Mouse (Mus musculus): ENCODE measurements at regions not wholly inside any gene's neighbourhood (a gene's known extent, or its start where the extent isn't known, plus 50 kb on each side); places are given as distances from the start of the nearest gene placed in this dataset.
A peak's percentile ranks its signal among the peaks of the same experiment; 100 is the strongest.

- DNase-seq: no peak
- intact Hi-C loops (cut with DNase I; ENCODE audit: low total_unique reads): no loop called here
These were observed 223.3 kb downstream of the Fzd1 start for GRCm38 (mm10) chr5:4534512-4534911.

- intact Hi-C loops (cut with DNase I; ENCODE audit: low total_unique reads): no loop called here
These were observed 227.4 kb downstream of the Fzd1 start for GRCm38 (mm10) chr5:4530236-4531067.

GRCm38 (mm10) chr5:4526042-4526815, 231.6 kb downstream of the Fzd1 start:
- no peak for DNase-seq
- intact Hi-C loops (cut with DNase I; ENCODE audit: low total_unique reads): no loop called here

More at GRCm38 (mm10) chr5:4530236-4531067, 227.4 kb downstream of the Fzd1 start:
- DNase-seq: no peak

GRCm38 (mm10) chr5:4500599-4500998, 257.2 kb downstream of the Fzd1 start:
- intact Hi-C loops (cut with DNase I; ENCODE audit: low total_unique reads): no loop called here
- DNase-seq: no peak

- intact Hi-C loops (cut with DNase I; ENCODE audit: low total_unique reads): no loop called here
- DNase-seq: no peak
These were observed 258.8 kb downstream of the Fzd1 start for GRCm38 (mm10) chr5:4499036-4499435.

- no peak for DNase-seq
- intact Hi-C loops (cut with DNase I; ENCODE audit: low total_unique reads): no loop called here
These were observed 259.4 kb downstream of the Fzd1 start for GRCm38 (mm10) chr5:4498425-4498824.

- DNase-seq: no peak
- intact Hi-C loops (cut with DNase I; ENCODE audit: low total_unique reads): no loop called here
These were observed 261.0 kb downstream of the Fzd1 start for GRCm38 (mm10) chr5:4496907-4497200.

GRCm38 (mm10) chr5:4496132-4496906, 261.5 kb downstream of the Fzd1 start:
- peak; percentile 24 for DNase-seq
- intact Hi-C loops (cut with DNase I; ENCODE audit: low total_unique reads): no loop called here

- no peak for DNase-seq
These were observed 262.4 kb downstream of the Fzd1 start for GRCm38 (mm10) chr5:4495482-4495881.

GRCm38 (mm10) chr5:4486391-4487132, 271.3 kb downstream of the Fzd1 start:
- DNase-seq: no peak
- intact Hi-C loops (cut with DNase I; ENCODE audit: low total_unique reads): no loop called here

More at GRCm38 (mm10) chr5:4495482-4495881, 262.4 kb downstream of the Fzd1 start:
- intact Hi-C loops (cut with DNase I; ENCODE audit: low total_unique reads): no loop called here

GRCm38 (mm10) chr5:4485542-4486390, 272.1 kb downstream of the Fzd1 start:
- peak; percentile 23 for DNase-seq
- intact Hi-C loops (cut with DNase I; ENCODE audit: low total_unique reads): no loop called here

GRCm38 (mm10) chr5:4484780-4485179, 273.1 kb downstream of the Fzd1 start:
- no peak for DNase-seq
- intact Hi-C loops (cut with DNase I; ENCODE audit: low total_unique reads): no loop called here

GRCm38 (mm10) chr5:4484151-4484550, 273.7 kb downstream of the Fzd1 start:
- intact Hi-C loops (cut with DNase I; ENCODE audit: low total_unique reads): no loop called here
- no peak for DNase-seq

- intact Hi-C loops (cut with DNase I; ENCODE audit: low total_unique reads): no loop called here
- DNase-seq: no peak
These were observed 282.1 kb downstream of the Mterf1b start for GRCm38 (mm10) chr5:4474255-4474654.
